Mouse (Mus musculus) midbrain, embryonic 16.5 days (tissue): ENCODE data around the gene Cacna2d3. TPM values are rescaled to one million over a fixed set of nuclear protein-coding genes. Genes with fewer than 3 reads are reported as not detected.

Experiments
- ATAC-seq: fragments of 200-750 bp; cut with Nextera tagmentation; 2 replicates; pipeline ENCODE4 v1.8.0; 2017; ENCODE audit warnings: moderate TSS enrichment
- H3K27ac ChIP-seq: fragments of 300-500 bp; sonication (generic); 2 replicates; pipeline ENCODE4 v1.5.1; 2014; ENCODE audit warnings: mild to moderate bottlenecking, low read length, mixed read lengths
- H3K27me3 ChIP-seq: fragments of 300-500 bp; sonication (generic); 2 replicates; pipeline ENCODE4 v1.6.1; 2014; ENCODE audit warnings: low read depth, low read length, mixed read lengths; ENCODE audit not compliant: control insufficient read depth, insufficient read depth
- H3K36me3 ChIP-seq: fragments of 300-500 bp; sonication (generic); 2 replicates; pipeline ENCODE4 v1.6.1; 2014; ENCODE audit warnings: mild to moderate bottlenecking, low read length, moderate library complexity, mixed read lengths; ENCODE audit not compliant: control insufficient read depth, insufficient read depth
- H3K4me1 ChIP-seq: fragments of 300-500 bp; sonication (generic); 2 replicates; pipeline ENCODE4 v1.6.1; 2014; ENCODE audit warnings: mild to moderate bottlenecking, low read length, mixed read lengths; ENCODE audit not compliant: control insufficient read depth, insufficient read depth
- H3K4me2 ChIP-seq: fragments of 300-500 bp; sonication (generic); 2 replicates; pipeline ENCODE4 v1.6.1; 2014; ENCODE audit warnings: mild to moderate bottlenecking, low read length, mixed read lengths
- H3K4me3 ChIP-seq: fragments of 300-500 bp; sonication (generic); 2 replicates; pipeline ENCODE4 v1.5.1; 2014; ENCODE audit warnings: low read depth, mild to moderate bottlenecking, low read length, moderate library complexity, mixed read lengths
- H3K9ac ChIP-seq: fragments of 300-500 bp; sonication (generic); 2 replicates; pipeline ENCODE4 v1.6.1; 2014; ENCODE audit warnings: low read depth, low read length, mixed read lengths
- H3K9me3 ChIP-seq: fragments of 300-500 bp; sonication (generic); replicated peaks from 2 replicates; pipeline ENCODE4 v1.6.1; 2014; ENCODE audit warnings: mild to moderate bottlenecking, low read length, mixed read lengths; ENCODE audit not compliant: control insufficient read depth, poor library complexity, severe bottlenecking
- WGBS: fragments of 180-500 bp; shearing (Covaris S2); extraction: QIAGEN DNeasy Blood & Tissue Kit; methylation state at CpG from one replicate; pipeline ENCODE4 v1.1.7; 2014; 5-methylcytosine and 5-hydroxymethylcytosine counted together
- polyA plus RNA-seq: library from polyadenylated mRNA; unstranded; fragments of >200 nt; fragmentation: Nextera tagmentation; extraction: Ambion mirVana; gene quantifications from 2 replicates; pipeline ENCODE4 v1.2.1, GENCODE M21; 2015

Cacna2d3 gene
- polyA plus RNA-seq, 1 experiment from 2014 or later, result 31.0 TPM

GRCm38 (mm10) chr14:28980482-28980881 lies 741.2 kb downstream of the Cacna2d3 start:
- no peaks in the 10 kb centered on the region for H3K4me1 ChIP-seq
- no peak overlapping the region for H3K4me2 ChIP-seq
- no peaks in the 10 kb centered on the region for H3K9me3 ChIP-seq
- H3K27me3 ChIP-seq, result no peaks in the 10 kb centered on the region
- H3K36me3 ChIP-seq, result no peaks in the 10 kb centered on the region
- ATAC-seq, result no peak
- 26% methylated on average over 3 of the region's 3 CpGs for WGBS
- H3K9ac ChIP-seq, result no peak overlapping the region
- no peak overlapping the region for H3K27ac ChIP-seq
- H3K4me3 ChIP-seq, result no peak overlapping the region

GRCm38 (mm10) chr14:28979230-28979629 lies 742.4 kb downstream of the Cacna2d3 start:
- no peaks in the 10 kb centered on the region for H3K4me1 ChIP-seq
- H3K36me3 ChIP-seq, result no peaks in the 10 kb centered on the region
- H3K27ac ChIP-seq, result no peak overlapping the region
- no peaks in the 10 kb centered on the region for H3K9me3 ChIP-seq
- ATAC-seq, result no peak
- no peak overlapping the region for H3K4me2 ChIP-seq
- no peak overlapping the region for H3K9ac ChIP-seq
- no peaks in the 10 kb centered on the region for H3K27me3 ChIP-seq
- no peak overlapping the region for H3K4me3 ChIP-seq
- WGBS, result 93% methylated on average over 2 of the region's 2 CpGs

- Histone ChIP-seq H3K4me1 (peaks cover 2% of the 10 kb centered on the region; the same call in 1 of the 2 replicates), H3K4me2 (no peak overlapping the region), H3K9ac (no peak overlapping the region), H3K36me3 (no peaks in the 10 kb centered on the region), H3K4me3 (no peak overlapping the region), H3K27me3 (no peaks in the 10 kb centered on the region), H3K27ac (no peak overlapping the region), H3K9me3 (no peaks in the 10 kb centered on the region)
- no peak for ATAC-seq
- WGBS, result 27% methylated on average over 5 of the region's 5 CpGs
Observed at GRCm38 (mm10) chr14:28972620-28973019, 749.0 kb downstream of the Cacna2d3 start.

GRCm38 (mm10) chr14:28969247-28969646 lies 752.4 kb downstream of the Cacna2d3 start:
- Histone ChIP-seq H3K27me3 (no peaks in the 10 kb centered on the region), H3K27ac (no peak overlapping the region), H3K9ac (no peak overlapping the region), H3K4me2 (no peak overlapping the region), H3K36me3 (no peaks in the 10 kb centered on the region), H3K4me3 (no peak overlapping the region), H3K4me1 (peaks cover 2% of the 10 kb centered on the region; the same call in 1 of the 2 replicates), H3K9me3 (no peaks in the 10 kb centered on the region)
- ATAC-seq, result no peak
- 85% methylated on average over 4 of the region's 4 CpGs for WGBS

GRCm38 (mm10) chr14:28966881-28967280 lies 754.8 kb downstream of the Cacna2d3 start:
- no peak overlapping the region for H3K4me3 ChIP-seq
- no peak overlapping the region for H3K4me2 ChIP-seq
- ATAC-seq, result no peak

GRCm38 (mm10) chr14:28961379-28961778 lies 760.3 kb downstream of the Cacna2d3 start:
- Histone ChIP-seq H3K27me3 (no peaks in the 10 kb centered on the region), H3K27ac (no peak overlapping the region), H3K4me2 (no peak overlapping the region), H3K9me3 (no peaks in the 10 kb centered on the region), H3K36me3 (no peaks in the 10 kb centered on the region), H3K4me3 (no peak overlapping the region), H3K4me1 (peaks cover 14% of the 10 kb centered on the region), H3K9ac (no peak overlapping the region)
- WGBS, result 74% methylated on average over 5 of the region's 5 CpGs
- ATAC-seq, result no peak

More at GRCm38 (mm10) chr14:28966881-28967280, 754.8 kb downstream of the Cacna2d3 start:
- H3K27me3 ChIP-seq, result no peaks in the 10 kb centered on the region
- no peaks in the 10 kb centered on the region for H3K4me1 ChIP-seq
- H3K9ac ChIP-seq, result no peak overlapping the region
- H3K36me3 ChIP-seq, result no peaks in the 10 kb centered on the region
- no peak overlapping the region for H3K27ac ChIP-seq
- no peaks in the 10 kb centered on the region for H3K9me3 ChIP-seq

GRCm38 (mm10) chr14:28959042-28959441 lies 762.6 kb downstream of the Cacna2d3 start:
- H3K9ac ChIP-seq, result no peak overlapping the region
- peaks cover 21% of the 10 kb centered on the region for H3K4me1 ChIP-seq
- H3K9me3 ChIP-seq, result no peaks in the 10 kb centered on the region
- H3K27ac ChIP-seq, result peak overlapping the region; percentile 68
- ATAC-seq, result peak; percentile 73
- H3K4me2 ChIP-seq, result no peak overlapping the region
- no peaks in the 10 kb centered on the region for H3K27me3 ChIP-seq
- 17% methylated on average over 3 of the region's 3 CpGs for WGBS
- no peak overlapping the region for H3K4me3 ChIP-seq
- H3K36me3 ChIP-seq, result no peaks in the 10 kb centered on the region

- Histone ChIP-seq H3K4me1 (peaks cover 21% of the 10 kb centered on the region), H3K4me2 (no peak overlapping the region)
- WGBS, result 7% methylated on average over 6 of the region's 6 CpGs
Observed at GRCm38 (mm10) chr14:28958131-28959015, 763.3 kb downstream of the Cacna2d3 start.

GRCm38 (mm10) chr14:28955181-28955580 lies 766.5 kb downstream of the Cacna2d3 start:
- no peaks in the 10 kb centered on the region for H3K9me3 ChIP-seq
- no peaks in the 10 kb centered on the region; the same call in 1 of the 2 replicates for H3K27me3 ChIP-seq
- no peak overlapping the region for H3K9ac ChIP-seq
- H3K4me2 ChIP-seq, result no peak overlapping the region
- no peaks in the 10 kb centered on the region for H3K36me3 ChIP-seq
- H3K27ac ChIP-seq, result 0 out of 2 replicates have a peak overlapping the region, but pooled peaks have one; percentile 19
- ATAC-seq, result no peak
- no peak overlapping the region for H3K4me3 ChIP-seq
- peaks cover 21% of the 10 kb centered on the region for H3K4me1 ChIP-seq
- 5% methylated on average over 3 of the region's 3 CpGs for WGBS

More at GRCm38 (mm10) chr14:28958131-28959015, 763.3 kb downstream of the Cacna2d3 start:
- H3K27me3 ChIP-seq, result no peaks in the 10 kb centered on the region
- H3K9ac ChIP-seq, result no peak overlapping the region
- no peak overlapping the region for H3K4me3 ChIP-seq
- ATAC-seq, result peak; percentile 91
- no peaks in the 10 kb centered on the region for H3K36me3 ChIP-seq
- no peaks in the 10 kb centered on the region for H3K9me3 ChIP-seq
- H3K27ac ChIP-seq, result peak overlapping the region; percentile 68
